Mouse (Mus musculus) heart, postnatal 14 days (tissue): ENCODE measurements around the gene Gm26965. TPM values are rescaled to one million over a fixed set of nuclear protein-coding genes. Genes with fewer than 3 reads are reported as not detected.
"Not testable (repeated sequence)": the region's sequence is repeated elsewhere in the genome, so short reads cannot be mapped to it uniquely, and the experiment has no call there.

ENCODE experiments used
- DNase-seq, 2 experiments: peaks; one replicate each; pipeline ENCODE4 v3.0.0; 2021 to 2022
- intact Hi-C: fragments of 180-260 bp; cut with DNase I; formaldehyde crosslinking; loops from one replicate; pipeline ENCODE4 v1.15.1; 2025
- long read RNA-seq, 2 experiments: library from polyadenylated mRNA; stranded (forward); transcript quantifications; one replicate each; pipeline ENCODE4 v2.0.0; 2021
- total RNA-seq, 2 experiments: library from RNA; stranded (reverse); gene quantifications; 2 replicates each; pipeline ENCODE4 v1.2.3; 2021

Gene Gm26965
- under 1 TPM in 1 of 2 experiments, not detected in 1; 0.45 TPM for total RNA-seq
- long read RNA-seq, experiment 1, result 0 reads
- long read RNA-seq, experiment 2, result 0 reads

DNA sequence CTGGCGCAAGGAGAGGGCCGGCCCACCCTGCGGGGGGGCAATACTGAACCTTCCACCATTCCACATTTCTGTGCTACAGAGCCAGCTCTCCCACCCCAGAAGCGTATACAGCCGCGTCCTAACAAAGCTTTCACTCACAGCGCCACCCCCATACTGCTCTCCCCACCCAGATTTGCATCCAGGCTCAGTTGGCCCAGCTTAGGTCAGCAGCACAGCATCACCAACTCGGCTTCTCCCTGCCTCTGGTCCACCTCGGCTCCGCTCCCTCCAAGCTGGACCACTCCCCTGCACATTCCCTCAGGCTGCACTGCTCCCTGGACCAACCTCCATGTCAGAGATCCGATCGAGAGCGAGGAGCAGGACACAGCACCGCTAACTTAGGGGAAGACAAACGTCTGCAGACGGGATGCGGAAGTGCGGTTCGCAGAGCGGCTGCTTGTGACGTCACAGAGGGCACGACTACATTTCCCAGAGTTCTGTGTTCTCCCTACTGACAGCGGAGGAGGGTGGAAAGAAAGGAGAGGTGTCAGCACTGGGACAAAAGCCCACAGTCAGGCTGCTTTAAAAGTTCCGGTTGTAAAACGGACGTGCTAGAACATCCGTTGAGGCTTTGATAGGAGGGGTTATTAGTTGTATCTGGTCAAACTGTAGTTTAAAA lies at the start of gene Gm26965, which contains the start of gene Zfp87:
Gene Gm26965 (minus strand): TSS at position 399 of the 658 bp plus-strand sequence.
Gene Zfp87 (minus strand): TSS at position 425 of the 658 bp plus-strand sequence.
- intact Hi-C loops, result no loop called here

DNA sequence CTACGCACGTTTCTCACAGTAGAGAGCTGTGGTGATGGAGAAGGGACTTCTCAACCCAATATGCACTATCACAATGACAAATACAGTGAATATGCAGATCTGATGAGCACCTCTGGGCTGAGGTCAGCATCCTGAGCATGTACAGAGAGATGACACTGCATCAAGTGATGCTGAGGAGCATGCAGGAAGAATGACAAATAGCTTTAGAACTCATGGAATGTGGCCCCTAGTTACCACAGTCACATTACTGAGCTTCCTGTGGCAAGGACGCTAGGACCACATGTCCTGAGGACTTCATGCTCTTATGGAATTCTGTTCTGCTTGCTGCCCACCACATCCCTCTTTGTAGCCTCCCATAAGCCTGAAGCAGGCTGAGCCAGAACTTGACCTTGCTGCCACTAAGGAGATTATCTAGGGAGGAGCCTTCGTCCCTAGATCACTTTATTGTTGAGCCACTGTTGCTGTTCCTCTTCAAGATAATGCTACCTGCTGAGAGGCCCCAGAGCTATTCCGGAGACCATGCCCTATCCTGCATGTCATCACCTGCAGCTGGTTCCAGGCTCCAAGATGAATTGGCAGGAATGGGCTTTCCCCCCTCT lies 46.7 kb upstream of the Gm26965 start:
- intact Hi-C loops, result no loop called here
- DNase-seq, result no peak

More for the DNA sequence above, at the start of gene Gm26965, which contains the start of gene Zfp87:
- peak; percentile 88 to 95 for DNase-seq

GRCm38 (mm10) chr13:67553730-67554129 lies 27.8 kb upstream of the Gm26965 start, which contains the start of gene Zfp748:
Gene Zfp748, minus strand, starts transcription at chr13:67553830.
- DNase-seq, result no peak
- intact Hi-C loops, result no loop called here

DNA sequence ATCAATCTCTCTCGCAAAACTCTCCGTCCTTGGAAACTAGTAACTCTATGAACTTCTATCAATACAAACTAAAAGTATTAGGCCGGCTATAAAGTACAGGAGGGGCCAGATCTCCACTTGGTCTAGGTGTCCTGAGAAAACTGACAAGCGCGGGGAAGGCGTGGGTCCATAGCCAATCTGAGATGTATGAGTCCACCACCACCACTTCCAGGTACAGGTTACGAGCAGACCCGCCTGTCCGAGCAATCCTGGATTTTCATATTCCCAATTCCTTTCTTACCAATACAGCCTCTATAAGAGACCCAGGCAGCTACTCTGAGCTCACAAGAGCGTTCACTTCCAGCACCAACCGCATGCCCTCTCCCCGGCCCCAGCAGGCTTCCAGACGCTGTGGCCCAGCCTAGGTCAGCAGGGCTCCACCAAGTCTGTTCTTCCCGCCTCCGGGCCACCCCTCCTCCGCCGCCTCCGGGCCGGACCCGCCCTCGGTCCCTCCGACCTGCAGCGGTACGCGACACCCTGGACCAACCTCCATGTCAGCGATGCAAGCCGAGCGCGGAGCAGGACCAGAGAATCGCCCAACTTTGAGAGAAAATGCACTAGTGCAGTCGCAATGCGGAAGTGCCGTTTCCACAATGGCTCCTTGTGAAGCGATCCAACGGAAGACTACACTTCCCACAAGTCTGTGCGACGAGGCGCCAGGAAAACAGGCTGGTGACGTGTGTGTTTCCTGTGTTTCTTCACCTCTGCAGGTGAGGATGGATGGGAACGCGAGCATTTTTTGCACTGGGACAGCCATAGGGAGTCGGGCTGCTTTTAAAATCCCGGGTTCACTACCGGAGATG lies 26.8 kb upstream of the Gm26965 start:
- intact Hi-C loops, result no loop called here
- peak; percentile 74 to 83 for DNase-seq

- intact Hi-C loops, result no loop called here
- DNase-seq, result no peak
These were observed 20.0 kb upstream of the Gm26965 start for GRCm38 (mm10) chr13:67545941-67546340.

DNA sequence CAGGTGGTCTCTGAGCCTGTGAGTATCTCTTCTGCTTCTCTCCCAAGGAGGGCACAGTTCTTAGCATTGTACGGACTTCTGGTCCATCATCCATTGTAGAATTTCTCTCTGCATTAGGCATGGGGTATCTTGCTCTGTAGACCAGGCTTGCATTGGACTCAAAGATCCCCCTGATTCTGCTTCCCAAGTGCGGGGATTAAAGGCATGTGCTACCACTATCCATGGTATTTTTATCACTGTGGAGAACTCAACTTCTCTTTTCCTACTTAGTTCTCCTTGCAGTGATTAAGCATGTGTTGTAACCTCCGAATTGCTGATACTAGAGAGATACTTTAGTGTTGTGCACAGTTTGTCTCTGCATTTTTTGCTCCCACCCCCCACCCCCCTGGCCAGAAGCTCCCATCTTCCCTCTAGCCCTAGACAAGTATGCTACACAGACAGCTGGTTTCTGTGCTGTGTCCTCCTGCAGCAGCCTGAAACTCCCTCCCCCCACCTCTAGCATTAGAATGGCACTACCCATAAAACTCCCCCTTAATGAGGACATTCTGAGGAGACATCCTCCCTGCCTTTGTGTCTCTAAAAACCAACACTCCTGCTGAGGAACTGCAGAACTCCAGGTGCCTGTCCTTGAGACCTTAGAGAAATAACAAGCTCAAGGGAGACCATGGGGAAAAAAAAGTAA lies 1.2 kb upstream of the Gm26965 start:
- DNase-seq, result no peak
- intact Hi-C loops, result no loop called here

DNA sequence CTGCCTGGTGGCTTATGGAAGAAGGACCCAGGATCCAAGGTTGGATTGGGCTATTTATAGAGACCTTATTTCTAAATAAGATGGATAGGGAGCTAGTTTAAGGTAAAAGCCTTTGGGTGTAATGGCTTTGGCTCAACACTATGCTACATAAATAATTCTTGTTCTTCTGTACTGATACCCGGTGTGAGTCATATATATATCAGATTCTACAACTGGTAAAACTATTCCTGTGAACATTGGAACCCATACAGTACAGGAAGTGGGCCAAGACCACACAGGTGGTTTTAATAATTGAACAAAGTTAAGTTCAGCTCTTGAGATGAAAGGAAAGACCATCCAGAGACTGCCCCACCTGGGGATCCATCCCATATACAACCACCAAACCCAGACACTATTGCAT lies 25.0 kb downstream of the Gm26965 start:
- intact Hi-C loops, result no loop called here
- no peak for DNase-seq

DNA sequence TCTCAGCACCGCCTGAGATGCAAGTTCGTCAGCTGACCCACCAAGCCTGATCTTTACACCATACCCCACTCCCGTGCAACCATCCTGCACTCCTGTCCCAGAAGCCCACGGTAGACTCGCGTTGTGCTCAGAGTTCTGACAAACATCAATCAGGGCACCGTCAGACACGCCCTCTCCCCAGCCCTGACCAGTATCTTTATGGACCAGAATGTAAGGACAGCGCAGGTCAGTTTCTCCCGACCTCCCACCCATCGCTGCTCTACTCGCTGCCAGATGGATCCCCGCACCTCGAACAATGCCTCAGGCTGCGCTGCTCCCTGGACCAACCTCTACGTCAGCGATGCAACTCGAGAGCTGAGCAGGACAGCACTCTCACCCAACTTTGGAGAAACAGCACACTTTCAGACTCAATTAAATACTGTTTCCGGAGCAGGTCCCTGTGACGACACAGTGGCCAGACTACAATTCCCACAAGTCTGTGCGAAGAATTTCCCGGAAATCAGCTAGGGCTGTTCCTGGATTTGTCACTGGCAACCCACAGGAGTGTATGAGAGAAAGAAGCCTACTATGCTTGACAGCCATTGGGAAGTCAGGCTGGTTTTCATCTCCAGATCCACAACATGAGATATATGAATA lies 25.7 kb downstream of the Gm26965 start, which contains the start of gene Zfp58:
Gene Zfp58 (minus strand): TSS at position 472 of the 636 bp plus-strand sequence.
- peak; percentile 74 to 87 for DNase-seq
- intact Hi-C loops, result no loop called here

DNA sequence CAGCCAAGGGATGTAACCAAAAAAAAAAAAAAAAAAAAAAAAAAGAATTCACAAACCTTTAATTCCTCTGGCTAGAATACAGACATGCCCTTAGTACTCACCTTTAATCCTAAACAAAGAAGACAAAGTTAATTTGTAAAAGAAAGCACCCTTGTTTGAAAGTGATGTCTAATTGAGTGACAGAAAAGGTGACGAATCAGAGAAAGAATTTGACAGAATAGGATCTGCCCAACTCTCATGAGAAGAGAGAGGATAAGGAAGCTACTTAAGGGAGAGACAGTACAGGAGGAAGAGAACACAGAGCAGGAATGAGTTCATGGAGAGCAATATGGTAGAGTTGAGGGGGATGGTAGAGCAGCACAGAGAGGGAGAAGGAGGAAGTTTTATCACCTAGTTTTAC lies 30.3 kb downstream of the Gm26965 start:
- intact Hi-C loops, result no loop called here
- DNase-seq, result no peak

DNA sequence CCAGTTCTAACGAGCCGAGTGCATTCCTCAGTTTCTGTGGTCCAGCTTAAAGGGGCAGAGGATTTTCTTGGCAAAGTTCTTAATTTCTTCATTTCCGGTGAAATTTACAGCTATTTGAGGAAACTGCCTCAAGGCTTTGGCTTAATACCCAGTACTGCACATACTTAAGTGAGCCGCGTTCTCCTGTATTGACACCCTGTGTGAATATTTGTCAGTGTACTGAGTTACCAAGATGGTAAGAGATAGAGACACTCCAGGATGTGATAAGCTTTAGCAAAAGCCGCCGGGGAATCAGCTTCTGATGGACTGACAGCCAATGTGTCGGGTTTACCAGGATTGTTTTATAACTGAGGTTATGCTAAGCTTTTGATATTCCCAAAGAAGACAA lies 41.5 kb downstream of the Gm26965 start:
- DNase-seq, result no peak
- intact Hi-C loops, result loop anchor here (2.0 kb wide), 1 partner anchor 32 kb away; no protein-coding TSS in a partner anchor

DNA sequence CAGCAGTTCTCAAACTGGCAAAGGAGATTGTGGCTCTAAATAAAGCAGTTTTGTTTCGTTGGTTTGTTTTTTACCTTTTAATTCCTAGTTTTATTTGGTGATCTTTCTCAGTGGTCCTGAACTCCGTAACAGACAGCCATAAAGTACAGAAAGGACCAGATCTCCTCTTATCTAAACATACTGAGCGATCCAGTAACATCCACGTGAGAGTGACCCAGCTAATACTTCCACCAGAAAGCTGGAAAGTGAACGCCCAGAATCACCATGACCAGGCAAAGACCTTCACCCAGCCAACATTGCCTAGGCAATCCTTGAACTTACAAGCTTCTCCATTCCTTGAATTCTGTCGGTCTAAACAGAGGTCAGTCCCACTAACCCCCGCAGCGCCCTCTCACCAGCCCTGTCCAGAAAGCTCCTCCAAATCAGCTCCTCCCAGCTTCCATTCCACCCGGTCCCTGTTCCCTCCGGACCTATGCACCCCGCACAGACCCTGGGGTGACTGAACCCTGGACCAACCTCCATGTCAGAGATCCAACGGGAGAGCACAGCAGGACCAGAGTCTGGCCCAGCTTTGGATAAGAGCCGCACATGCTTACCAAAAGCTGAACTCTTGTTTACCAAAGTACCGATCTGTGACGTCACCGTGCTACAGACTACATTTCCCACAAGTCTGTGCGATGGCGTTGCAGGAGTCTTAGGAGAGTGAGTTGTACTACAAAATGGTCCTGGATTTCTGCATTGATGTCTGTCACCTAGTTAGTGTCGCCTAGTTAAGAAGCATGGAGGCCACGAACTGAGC lies 42.1 kb downstream of the Gm26965 start, which contains the start of gene Zfp874b:
Gene Zfp874b (minus strand): TSS at position 634 of the 799 bp plus-strand sequence.
- peak; percentile 76 to 90 for DNase-seq
- intact Hi-C loops, result loop anchor here (2.0 kb wide), 1 partner anchor 31 kb away; no protein-coding TSS in a partner anchor

DNA sequence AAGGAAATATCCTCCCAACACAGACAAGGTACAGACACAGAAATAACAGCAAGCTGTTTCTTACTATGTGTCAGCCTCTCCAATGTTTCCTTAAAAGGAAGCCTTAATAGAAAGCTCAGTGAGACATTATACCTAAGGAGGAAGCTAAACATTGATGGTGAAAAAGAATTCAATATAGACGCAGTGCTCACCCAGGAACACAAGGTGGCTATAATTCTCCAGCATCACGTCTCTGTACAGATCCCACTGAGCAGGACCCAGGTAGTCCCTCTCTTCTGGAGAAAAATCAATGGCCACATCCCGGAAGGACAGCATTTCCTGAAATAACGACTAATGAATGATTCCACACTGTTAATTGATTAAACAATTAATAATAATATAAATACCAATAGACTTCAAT lies 44.4 kb downstream of the Gm26965 start:
- intact Hi-C loops, result no loop called here
- DNase-seq, result no peak

DNA sequence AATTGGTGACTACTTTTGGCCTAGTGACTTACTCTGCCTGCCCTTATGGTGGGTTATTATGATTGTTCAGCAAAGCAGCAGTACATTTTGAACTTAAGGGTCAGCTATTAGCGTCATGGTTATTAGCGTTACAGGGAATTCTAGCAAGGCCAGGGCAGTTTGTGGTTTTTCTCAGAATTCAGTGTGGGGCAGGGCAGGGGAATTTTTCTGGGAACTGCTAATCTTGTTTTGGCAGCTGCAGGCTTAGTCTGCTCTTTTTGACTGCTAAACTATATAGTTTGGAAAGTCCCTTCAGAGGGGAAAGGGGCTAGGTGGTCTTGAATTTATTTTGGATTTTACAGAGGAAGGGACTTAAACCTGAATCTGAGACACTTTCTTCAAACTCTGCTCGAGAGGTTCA lies 56.7 kb downstream of the Gm26965 start:
- intact Hi-C loops, result no loop called here
- no peak for DNase-seq

DNA sequence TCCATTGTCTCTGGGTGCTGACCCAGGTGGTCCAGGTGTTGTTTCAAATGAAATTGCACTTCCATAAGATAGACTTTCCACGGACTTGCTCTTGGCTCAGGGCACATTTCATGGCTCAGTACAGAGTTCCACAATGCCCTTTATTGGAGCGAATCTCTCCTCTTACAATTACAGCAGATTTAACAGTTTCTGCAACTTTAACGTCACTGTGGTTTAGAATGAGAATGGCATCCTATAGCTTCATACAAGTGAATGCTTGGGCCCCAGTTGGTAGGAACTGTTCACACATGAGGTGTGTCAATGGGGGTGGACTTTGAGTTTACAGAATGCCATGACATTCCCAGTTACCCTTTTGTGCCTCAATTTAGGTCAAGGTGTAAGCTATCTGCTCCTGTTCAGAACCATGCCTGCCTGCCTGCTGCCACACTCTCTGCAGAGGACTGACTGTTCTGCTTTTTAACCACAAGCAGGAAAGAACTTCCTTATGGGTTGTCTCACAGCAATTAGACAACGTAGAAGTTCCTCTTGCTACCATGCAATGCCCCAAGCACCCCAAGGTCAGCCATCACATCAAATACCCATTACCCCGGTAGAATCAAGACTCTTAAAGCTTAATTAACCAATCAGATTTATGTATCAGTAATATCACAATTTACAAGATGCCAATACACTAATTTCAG lies 62.3 kb downstream of the Gm26965 start:
- DNase-seq, intact Hi-C loops: not testable (repeated sequence)

DNA sequence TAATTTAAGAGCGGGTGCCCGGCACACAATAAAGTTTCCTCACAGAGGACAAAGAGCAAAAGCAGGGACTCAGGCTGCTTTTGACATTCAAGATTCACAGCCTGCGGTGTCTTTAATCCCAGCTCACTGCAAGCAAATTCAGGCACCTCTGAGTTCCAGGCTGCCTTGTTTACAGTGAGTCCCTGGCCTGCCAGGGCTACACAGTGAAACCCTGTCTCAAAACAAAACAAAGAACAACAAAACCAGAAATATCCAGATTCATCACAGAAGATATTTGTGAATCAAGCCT lies 74.0 kb downstream of the Gm26965 start:
- intact Hi-C loops, result loop anchor here (2.0 to 10.0 kb wide), 3 partner anchors 33 to 257 kb away; partner anchors contain the start of genes Zfp455 and Zfp874b
- no peak for DNase-seq

DNA sequence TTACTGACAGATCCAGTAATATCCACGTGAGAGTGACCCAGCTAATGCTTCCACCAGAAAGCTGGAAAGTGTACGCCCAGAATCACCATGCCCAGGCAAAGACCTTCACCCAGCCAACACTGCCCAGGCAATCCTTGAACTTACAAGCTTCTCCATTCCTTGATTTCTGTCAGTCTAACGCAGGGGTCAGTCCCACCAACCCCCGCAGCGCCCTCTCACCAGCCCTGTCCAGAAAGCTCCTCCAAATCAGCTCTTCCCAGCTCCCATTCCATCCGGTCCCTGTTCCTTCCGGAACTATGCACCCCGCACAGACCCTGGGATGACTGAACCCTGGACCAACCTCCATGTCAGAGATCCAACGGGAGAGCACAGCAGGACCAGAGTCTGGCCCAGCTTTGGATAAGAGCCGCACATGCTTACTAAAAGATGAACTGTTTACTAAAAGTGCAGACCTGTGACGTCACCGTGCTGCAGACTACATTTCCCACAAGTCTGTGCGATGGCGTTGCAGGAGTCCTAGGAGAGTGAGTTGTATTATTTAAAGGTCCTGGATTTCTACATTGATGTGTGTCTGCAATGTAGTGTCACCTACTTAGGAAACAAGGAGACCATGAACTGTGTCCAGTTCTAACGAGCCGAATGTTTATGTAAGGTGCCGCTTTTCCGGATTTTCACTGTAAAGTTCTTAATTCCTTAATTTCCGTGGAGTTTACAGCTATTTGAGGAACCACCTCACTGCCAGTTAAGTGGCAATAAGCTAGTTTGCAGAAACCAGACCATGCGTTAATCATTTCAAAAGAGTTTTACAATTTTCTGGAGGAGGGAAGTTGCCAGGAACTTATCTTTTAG lies 74.6 kb downstream of the Gm26965 start, which contains the start of gene Zfp874a:
Gene Zfp874a (minus strand): TSS at position 453 of the 849 bp plus-strand sequence.
- intact Hi-C loops, result loop anchor here (2.0 to 10.0 kb wide), 3 partner anchors 33 to 257 kb away; partner anchors contain the start of genes Zfp455 and Zfp874b
- DNase-seq, result peak; percentile 86 to 93
